Mouse (Mus musculus): ENCODE measurements around the gene Gadl1.
"Not testable (repeated sequence)": the region's sequence is repeated elsewhere in the genome, so short reads cannot be mapped to it uniquely, and the experiment has no call there.

The Gadl1 gene

DNA sequence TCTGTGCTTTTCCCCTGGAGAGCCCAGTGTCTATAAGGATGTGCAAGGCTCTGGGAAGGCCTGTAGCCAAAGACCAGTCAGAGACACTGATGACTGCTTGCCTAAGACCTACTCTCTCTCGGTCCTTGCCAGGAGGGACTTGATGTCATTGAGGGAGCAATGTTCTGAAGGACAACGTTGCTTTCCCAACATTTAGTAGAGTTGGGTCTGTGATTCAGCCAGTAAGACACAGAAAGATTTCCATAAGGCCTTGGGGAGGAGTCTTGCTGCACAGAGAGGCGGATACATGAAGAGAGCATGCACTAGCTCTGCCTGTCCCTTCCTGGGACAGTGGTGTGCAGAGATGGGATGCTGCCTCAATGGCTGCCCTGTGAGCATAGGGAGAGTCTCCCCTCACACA, 107.8 kb downstream of the Gadl1 start:
- no peak for DNase-seq (ENCODE audit: low read depth in 1 of 2, low spot score in 2 of 2)

DNA sequence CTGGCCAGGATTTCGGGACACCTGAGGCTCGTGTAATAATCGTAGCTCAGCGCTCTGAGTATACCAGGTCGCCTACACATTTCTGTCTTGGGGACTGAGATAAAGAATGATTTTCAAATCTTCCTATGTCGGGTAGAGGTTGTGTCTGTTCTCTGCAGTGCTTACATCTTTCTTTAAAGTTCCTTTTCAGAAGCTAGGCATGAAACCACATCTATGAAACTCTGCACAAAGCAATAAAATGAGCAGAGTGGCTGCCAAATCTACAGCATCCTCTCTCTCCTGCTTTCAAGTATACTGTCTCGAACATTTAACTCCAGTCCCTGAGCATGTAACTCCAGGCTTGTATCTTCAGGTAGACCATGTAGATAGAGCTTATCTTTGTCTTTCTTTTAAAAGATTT, 109.3 kb downstream of the Gadl1 start:
- DNase-seq (ENCODE audit: low read depth in 1 of 2, low spot score in 2 of 2) = no peak

GRCm38 (mm10) chr9:116025371-116025770, 116.1 kb downstream of the Gadl1 start:
- no peak for DNase-seq (ENCODE audit: low read depth in 1 of 2, low spot score in 2 of 2)

DNA sequence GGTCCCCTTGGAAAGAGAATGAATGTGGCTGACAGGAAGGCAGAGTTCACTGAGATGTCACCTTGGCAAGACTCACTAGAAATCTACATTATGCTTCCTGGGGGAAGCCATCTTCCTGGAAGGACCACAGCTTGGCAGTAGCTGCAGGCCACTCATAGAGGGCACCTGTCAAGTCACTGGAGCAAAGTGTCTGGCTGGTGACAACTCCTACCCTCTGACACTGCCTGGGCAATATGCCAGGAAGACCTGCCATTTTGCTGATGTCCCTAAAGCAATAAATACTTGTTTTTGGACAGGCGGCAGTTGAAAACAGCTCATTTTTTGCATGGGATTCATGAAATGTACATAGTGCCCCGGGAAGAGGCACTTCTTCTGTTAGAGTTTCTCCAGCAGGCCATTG, 119.8 kb downstream of the Gadl1 start:
- no peak for DNase-seq (ENCODE audit: low read depth in 1 of 2, low spot score in 2 of 2)

DNA sequence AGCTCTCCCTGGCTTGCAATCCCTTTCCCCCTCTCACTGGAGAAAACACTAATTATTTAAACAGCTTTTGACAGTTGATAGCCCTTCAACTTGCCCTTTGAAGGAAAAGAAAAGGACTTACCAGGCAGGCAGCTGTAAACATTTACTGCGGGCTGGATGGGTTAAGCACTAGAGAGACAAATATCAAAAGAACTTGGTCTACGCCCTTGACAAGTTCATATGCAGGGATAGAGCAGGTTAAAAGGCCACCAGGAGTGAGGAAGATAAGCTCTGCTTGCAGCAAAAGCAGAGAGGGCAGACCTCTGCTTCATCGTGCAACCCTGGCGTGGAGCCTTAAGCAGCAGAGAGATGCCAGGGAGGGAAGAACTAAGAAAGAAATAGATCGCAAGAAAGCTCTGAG, 123.5 kb downstream of the Gadl1 start:
- DNase-seq (ENCODE audit: low read depth in 1 of 2, low spot score in 2 of 2) = no peak

GRCm38 (mm10) chr9:116038275-116038674, 129.0 kb downstream of the Gadl1 start:
- DNase-seq (ENCODE audit: low read depth in 1 of 2, low spot score in 2 of 2) = no peak

GRCm38 (mm10) chr9:116039981-116040380, 130.7 kb downstream of the Gadl1 start:
- no peak for DNase-seq (ENCODE audit: low read depth in 1 of 2, low spot score in 2 of 2)

DNA sequence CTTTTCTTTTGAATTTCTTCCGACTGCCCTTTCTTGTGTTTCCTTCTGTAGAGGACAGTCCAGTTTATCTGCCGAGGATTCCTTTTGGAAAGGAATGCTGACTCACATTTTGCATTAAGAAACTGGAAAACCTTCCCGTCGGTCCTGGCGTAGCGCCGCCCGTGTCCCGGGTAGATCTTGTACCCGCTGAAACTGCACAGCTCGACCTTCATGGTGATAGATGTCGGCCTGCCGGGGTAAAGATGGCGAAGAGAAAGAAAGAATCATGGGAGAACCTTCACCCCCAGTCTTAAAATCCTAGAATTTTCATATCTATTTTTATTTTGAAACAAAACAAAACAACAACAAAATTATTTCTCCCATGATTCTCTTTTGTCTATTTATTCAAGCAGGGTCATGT, 131.6 kb downstream of the Gadl1 start:
- not testable (repeated sequence) for DNase-seq (ENCODE audit: low read depth in 1 of 2, low spot score in 2 of 2)

- no peak for DNase-seq (ENCODE audit: low read depth in 1 of 2, low spot score in 2 of 2)
Observed at GRCm38 (mm10) chr9:116041369-116041768, 132.1 kb downstream of the Gadl1 start.

DNA sequence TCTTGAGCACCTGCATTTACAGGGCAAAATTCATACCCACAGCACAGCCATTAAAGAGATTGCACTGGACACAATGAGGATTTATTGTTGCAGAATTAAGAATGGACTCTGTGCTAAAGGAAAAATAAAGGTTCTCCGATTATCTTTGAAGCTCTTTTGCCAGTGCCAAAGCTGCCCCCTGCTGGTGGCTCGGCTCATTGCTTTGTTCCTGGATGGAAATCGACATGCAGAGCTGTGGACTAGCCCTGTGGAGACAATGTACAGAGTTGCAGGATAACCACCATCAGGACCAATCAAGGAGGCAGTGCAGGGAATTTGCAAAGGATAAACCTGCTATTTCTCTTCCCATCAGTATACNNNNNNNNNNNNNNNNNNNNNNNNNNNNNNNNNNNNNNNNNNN, 132.5 kb downstream of the Gadl1 start:
- DNase-seq (ENCODE audit: low read depth in 1 of 2, low spot score in 2 of 2) = peak in 1 of 2 experiments; percentile 34

- no peak for DNase-seq (ENCODE audit: low read depth in 1 of 2, low spot score in 2 of 2)
Observed at GRCm38 (mm10) chr9:116049985-116050384, 140.7 kb downstream of the Gadl1 start.

- DNase-seq (ENCODE audit: low read depth in 1 of 2, low spot score in 2 of 2) = no peak
Observed at GRCm38 (mm10) chr9:116053976-116054375, 144.7 kb downstream of the Gadl1 start.

DNA sequence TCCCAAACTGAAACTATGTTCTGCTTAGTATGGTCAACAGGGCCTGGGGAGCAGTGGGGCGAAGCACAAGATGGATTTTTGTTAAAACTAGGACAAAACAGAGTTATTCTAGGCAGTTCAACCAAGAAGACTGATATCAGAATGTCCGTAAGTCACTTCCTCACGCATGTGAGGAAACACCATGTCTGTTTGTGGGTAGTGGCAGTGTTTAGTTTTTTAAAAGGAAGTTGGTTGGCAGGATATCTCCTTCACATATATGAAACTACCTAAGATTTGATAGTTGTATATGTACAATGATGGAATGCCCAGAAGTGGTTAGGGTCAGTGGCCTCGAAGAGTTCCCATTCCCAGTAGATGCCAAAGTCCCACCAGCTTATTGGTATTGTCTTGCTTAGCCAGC, 149.2 kb downstream of the Gadl1 start:
- DNase-seq (ENCODE audit: low read depth in 1 of 2, low spot score in 2 of 2) = no peak

DNA sequence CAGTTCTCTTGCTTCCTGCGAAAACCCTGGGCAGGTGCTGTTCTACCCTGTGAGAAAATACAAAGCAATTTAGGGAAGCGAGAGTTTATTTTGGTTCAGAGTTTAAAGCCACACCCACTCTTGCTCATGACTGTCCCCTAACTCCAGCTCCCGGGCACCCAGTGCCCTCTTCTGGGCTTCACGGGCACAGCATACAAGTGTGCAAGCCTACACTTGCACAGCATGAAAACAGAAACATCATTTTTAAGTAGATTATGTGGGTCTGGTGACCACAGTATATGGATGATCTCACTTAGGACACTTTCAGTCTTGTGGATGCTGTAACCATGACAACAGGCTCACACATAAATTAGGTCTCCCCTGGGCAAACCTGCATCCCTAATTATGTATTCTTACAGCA, 149.9 kb downstream of the Gadl1 start:
- peak in 1 of 2 experiments; percentile 37 for DNase-seq (ENCODE audit: low read depth in 1 of 2, low spot score in 2 of 2)

DNA sequence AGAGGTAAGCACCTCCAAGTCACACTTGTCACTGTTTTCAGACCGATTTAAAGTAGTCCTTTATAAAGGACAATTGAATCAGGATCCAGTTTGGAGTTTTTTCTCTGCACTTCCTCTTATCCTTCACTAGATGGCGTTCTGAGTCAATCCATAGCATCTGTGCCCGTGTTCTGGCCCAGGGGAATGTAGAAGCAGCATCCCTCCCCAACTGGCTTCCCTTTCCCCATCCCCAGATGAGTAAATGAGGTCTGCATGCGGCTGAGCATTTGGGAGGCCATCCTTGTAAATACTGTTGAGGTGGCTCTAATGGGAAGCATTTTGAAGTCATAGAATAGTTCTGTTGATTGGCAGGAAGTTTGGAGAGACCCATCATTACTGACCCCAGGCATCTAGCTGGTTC, 151.4 kb downstream of the Gadl1 start:
- DNase-seq (ENCODE audit: low read depth in 1 of 2, low spot score in 2 of 2) = no peak

- DNase-seq (ENCODE audit: low read depth in 1 of 2, low spot score in 2 of 2) = no peak
Observed at GRCm38 (mm10) chr9:116064774-116065173, 155.5 kb downstream of the Gadl1 start.

- DNase-seq (ENCODE audit: low read depth in 1 of 2, low spot score in 2 of 2) = not testable (repeated sequence)
Observed at GRCm38 (mm10) chr9:116071561-116071960, 162.3 kb downstream of the Gadl1 start.

DNA sequence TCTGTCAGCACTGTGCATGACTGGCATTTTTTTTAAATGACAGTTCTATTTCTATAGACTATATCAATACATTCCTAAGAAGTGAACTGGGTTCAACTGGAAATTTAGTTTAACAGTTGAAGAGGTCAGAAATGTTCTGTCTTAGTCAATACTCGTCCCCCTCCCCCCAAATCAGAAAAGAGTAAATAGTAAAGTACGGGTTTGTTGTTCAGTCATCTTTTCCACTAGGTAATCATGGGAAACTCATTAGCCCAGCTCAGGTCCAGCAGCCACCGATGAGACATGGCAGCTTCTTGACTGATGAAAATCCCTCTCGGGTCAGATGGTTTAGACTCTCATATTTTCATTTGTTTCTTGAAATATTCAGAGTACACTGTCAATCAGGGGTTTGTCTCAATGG, 166.9 kb downstream of the Gadl1 start:
- DNase-seq (ENCODE audit: low read depth in 1 of 2, low spot score in 2 of 2) = no peak

DNA sequence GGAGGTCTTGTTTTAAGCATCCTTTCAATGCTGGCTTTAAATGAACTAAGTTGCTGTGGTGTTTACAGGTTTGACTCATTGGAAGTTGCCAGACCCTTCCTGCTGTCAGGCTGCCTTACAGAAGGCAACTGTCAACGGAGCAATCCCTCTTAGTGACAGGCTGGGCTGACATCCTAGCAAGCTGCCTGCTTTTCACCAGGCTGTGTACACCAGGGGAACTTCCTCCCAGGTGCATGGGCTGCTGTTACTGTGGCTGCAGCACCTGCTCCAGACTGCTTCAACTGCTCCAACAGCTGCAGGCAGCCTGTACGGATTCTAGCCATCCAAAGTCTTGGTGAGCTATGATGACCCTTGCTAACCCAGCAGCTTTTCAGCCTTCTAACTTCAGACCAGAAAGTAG, 167.7 kb downstream of the Gadl1 start:
- no peak for DNase-seq (ENCODE audit: low read depth in 1 of 2, low spot score in 2 of 2)

- peak; percentile 27 to 61 for DNase-seq (ENCODE audit: low read depth in 1 of 2, low spot score in 2 of 2)
Observed at GRCm38 (mm10) chr9:116077419-116077818, 168.2 kb downstream of the Gadl1 start.

GRCm38 (mm10) chr9:116081781-116082180, 172.5 kb downstream of the Gadl1 start:
- no peak for DNase-seq (ENCODE audit: low read depth in 1 of 2, low spot score in 2 of 2)

DNA sequence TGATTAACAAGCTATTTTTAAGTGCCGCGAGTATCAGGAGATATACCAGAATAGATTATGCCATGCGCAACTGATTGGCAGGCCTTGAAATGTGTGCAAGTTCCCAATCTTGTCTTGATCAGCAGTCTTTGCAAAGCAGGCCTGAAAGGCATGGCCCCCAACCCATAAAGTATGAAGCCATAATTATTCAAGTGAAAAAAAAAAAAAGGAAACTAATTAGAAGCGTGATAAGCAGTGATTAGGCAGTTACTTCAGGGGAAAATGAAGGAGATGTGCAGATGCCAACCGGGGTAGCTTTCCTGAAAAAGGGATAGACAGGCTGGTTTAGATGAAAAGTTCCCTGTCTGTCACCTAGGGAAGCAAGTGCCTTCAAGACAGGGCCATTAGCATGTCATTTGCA, 174.0 kb downstream of the Gadl1 start:
- DNase-seq (ENCODE audit: low read depth in 1 of 2, low spot score in 2 of 2) = no peak

GRCm38 (mm10) chr9:116083726-116084323, 174.6 kb downstream of the Gadl1 start:
- peak in 1 of 2 experiments; percentile 72 for DNase-seq (ENCODE audit: low read depth in 1 of 2, low spot score in 2 of 2)
